Comparison of ENCODE assay signal across 8 mouse cellular contexts in genomic region chr10:75277501-75277900, GRCm38 (mm10). TPM values are rescaled to one million over a fixed set of nuclear protein-coding genes. Genes with fewer than 3 reads are reported as not detected.
DNase-seq lines count a peak whose midpoint lies in the region; TF ChIP-seq lines count a peak whose summit lies in the region.

No protein-coding gene starts in this region.

- intact Hi-C loops in left cerebral cortex, adult 2 months (cut with DNase I) = loop anchor here (1.0 to 5.0 kb wide), 2 partner anchors 35 to 159 kb away; no protein-coding TSS in a partner anchor

- no peak overlapping the region for H3K27ac ChIP-seq in left cerebral cortex, adult 2 months

- no peak overlapping the region for H3K4me3 ChIP-seq in left cerebral cortex, adult 2 months

- TF ChIP-seq CTCF in left cerebral cortex, adult 2 months (IDR thresholded peaks at IDR 0.05) = peak; percentile 75

- DNase-seq in cerebellum, postnatal 25 days = peak; percentile 33 to 52
- no peak for DNase-seq in cerebellum, adult 8-10 months
- no peak for DNase-seq in left cerebral cortex, adult 2 months (ENCODE audit: extremely low spot score in 1 of 2, low spot score in 2 of 2)
- no peak for DNase-seq in left cerebral cortex, adult 11 months (ENCODE audit: low spot score)
- DNase-seq in NIH3T3 (ENCODE audit: low read depth) = peak; percentile 51
- peak; percentile 19 to 63 for DNase-seq in kidney, postnatal 36 days
- DNase-seq in urinary bladder, adult 2 months (ENCODE audit: low spot score) = no peak
- DNase-seq in gastrocnemius, postnatal 4 days (ENCODE audit: low spot score in 2 of 2) = no peak

RNA-seq across cellular contexts. Expression of gene Adora2a, which starts 39.2 kb away (rescaled TPM):
- total RNA-seq in left cerebral cortex, adult 2 months (2021) = 10 to 100 TPM in 1 of 2 experiments, 1 to 10 TPM in 1; 6.8 to 18.7 TPM
- polyA plus RNA-seq in urinary bladder, adult 2 months (2012; rRNA removed) = 2.0 and 2.1 TPM in 2 replicates
- 1 to 10 TPM; 4.4 to 5.5 TPM for total RNA-seq in gastrocnemius, postnatal 4 days (2021)

Comparison
In these comparisons a context has a peak if more than half of its experiments do, and no peak if none do; other contexts are left out.
1. DNase-seq: peak in cerebellum, postnatal 25 days (2 of 2), NIH3T3 (single experiment) and kidney, postnatal 36 days (2 of 2); none in cerebellum, adult 8-10 months (single experiment), left cerebral cortex, adult 2 months (0 of 2), left cerebral cortex, adult 11 months (single experiment), urinary bladder, adult 2 months (single experiment) and gastrocnemius, postnatal 4 days (0 of 2).